Mouse (Mus musculus): ENCODE results near the gene Unc13d. TPM values are rescaled to one million over a fixed set of nuclear protein-coding genes. Genes with fewer than 3 reads are reported as not detected.

Gene Unc13d
- polyA plus RNA-seq, 1 experiment from 2014 or later = 1.5 TPM

DNA sequence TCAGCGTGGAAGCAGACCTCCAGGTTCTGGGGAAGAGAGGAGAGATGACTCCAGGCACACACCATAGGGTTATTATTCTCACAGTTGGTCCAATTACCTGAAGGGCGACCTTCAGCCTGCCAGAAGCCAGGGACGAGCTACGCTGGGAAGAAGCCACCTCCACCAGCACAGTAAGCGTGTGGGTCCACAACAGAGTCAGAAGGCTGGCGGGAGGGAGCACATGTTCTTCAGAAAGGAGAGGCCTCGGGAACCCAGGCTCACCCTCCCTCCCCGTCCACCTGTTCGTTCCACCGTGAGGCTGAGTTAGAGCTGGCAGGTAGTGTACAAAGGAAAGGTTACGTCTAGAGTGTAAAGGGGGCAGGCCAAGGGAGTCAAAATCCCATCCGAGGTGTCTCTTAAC is 12.4 kb downstream of the Unc13d start:
- Histone ChIP-seq H3K36me3 (peaks cover 23% of the 10 kb centered on the region), H3K9me3 (no peaks in the 10 kb centered on the region), H3K9ac (no peak overlapping the region), H3K27ac (no peak overlapping the region), H3K27me3 (no peaks in the 10 kb centered on the region), H3K4me2 (no peak overlapping the region), H3K4me3 (no peak overlapping the region), H3K4me1 (replicated peaks) (no peaks in the 10 kb centered on the region)
- no peak for ATAC-seq (ENCODE audit: low FRiP score)
- 87% methylated on average over 12 of the region's 12 CpGs for WGBS

- WGBS = 76% methylated on average over 23 of the region's 23 CpGs
- no peak overlapping the region for H3K4me3 ChIP-seq
- no peak overlapping the region for H3K27ac ChIP-seq
- no peaks in the 10 kb centered on the region for H3K9me3 ChIP-seq
- no peak for ATAC-seq (ENCODE audit: low FRiP score)
- H3K4me1 ChIP-seq (replicated peaks) = no peaks in the 10 kb centered on the region
- H3K9ac ChIP-seq = no peak overlapping the region
- H3K4me2 ChIP-seq = no peak overlapping the region
- peaks cover 33% of the 10 kb centered on the region for H3K36me3 ChIP-seq
- H3K27me3 ChIP-seq = no peaks in the 10 kb centered on the region
Measured at GRCm38 (mm10) chr11:116064187-116064867, 13.4 kb downstream of the Unc13d start.

GRCm38 (mm10) chr11:116063562-116063961 is 14.2 kb downstream of the Unc13d start:
- Histone ChIP-seq H3K36me3 (peaks cover 40% of the 10 kb centered on the region), H3K4me3 (no peak overlapping the region), H3K9me3 (no peaks in the 10 kb centered on the region), H3K27me3 (no peaks in the 10 kb centered on the region), H3K4me1 (replicated peaks) (no peaks in the 10 kb centered on the region), H3K27ac (no peak overlapping the region), H3K4me2 (no peak overlapping the region), H3K9ac (no peak overlapping the region)
- WGBS = 71% methylated on average over 13 of the region's 13 CpGs
- ATAC-seq (ENCODE audit: low FRiP score) = no peak

GRCm38 (mm10) chr11:116062521-116062920 is 15.2 kb downstream of the Unc13d start:
- WGBS = 49% methylated on average over 8 of the region's 8 CpGs
- Histone ChIP-seq H3K4me3 (no peak overlapping the region), H3K4me1 (replicated peaks) (no peaks in the 10 kb centered on the region), H3K4me2 (no peak overlapping the region), H3K27me3 (no peaks in the 10 kb centered on the region), H3K27ac (0 out of 2 replicates have a peak overlapping the region, but pooled peaks have one; percentile 30), H3K36me3 (peaks cover 51% of the 10 kb centered on the region), H3K9ac (no peak overlapping the region), H3K9me3 (no peaks in the 10 kb centered on the region)
- ATAC-seq (ENCODE audit: low FRiP score) = no peak

DNA sequence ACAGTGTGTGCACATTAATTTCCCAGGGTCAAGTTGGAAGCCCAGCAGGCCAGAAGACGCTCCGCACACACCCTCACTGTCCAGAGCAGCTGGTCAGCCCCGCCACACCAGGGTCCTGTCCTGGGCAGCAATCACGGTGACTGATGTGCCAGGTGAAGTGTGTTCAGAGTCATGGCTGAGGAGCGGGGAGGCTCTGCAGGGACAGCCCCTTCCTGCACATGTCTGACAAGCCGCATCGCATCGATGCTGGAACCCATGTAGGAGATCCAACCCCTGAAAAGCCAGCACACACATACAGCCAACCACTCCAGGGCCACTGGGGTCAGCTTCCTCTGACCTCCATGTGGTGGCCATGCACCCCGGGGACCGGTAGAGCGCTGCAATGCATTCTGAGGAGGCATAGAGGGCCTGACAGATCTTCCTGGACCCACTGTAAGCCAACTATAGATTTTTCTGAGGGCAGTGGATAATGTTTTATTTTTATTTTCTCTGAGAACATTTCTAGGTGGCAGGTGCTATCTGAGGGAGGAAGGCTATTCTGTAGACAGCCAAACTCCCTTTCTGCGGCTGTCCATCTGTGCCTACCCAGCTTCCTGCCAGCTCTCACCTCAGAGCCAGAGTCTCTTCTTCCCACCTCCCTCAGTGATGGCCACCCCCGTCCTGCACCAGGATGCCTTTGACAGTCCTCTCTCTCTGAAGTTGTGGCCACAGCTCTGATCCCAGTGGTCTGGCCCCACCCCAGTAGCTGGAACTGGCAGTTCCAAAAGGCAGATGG is 15.9 kb downstream of the Unc13d start:
- Histone ChIP-seq H3K9me3 (no peaks in the 10 kb centered on the region), H3K4me2 (no peak overlapping the region), H3K4me1 (replicated peaks) (no peaks in the 10 kb centered on the region), H3K9ac (no peak overlapping the region), H3K27me3 (no peaks in the 10 kb centered on the region), H3K27ac (no peak overlapping the region), H3K4me3 (no peak overlapping the region), H3K36me3 (peaks cover 58% of the 10 kb centered on the region)
- 86% methylated on average over 13 of the region's 13 CpGs for WGBS
- ATAC-seq (ENCODE audit: low FRiP score) = no peak

GRCm38 (mm10) chr11:116060596-116060995 is 17.2 kb downstream of the Unc13d start:
- Histone ChIP-seq H3K9ac (0 out of 2 replicates have a peak overlapping the region, but pooled peaks have one; percentile 19), H3K27ac (no peak overlapping the region), H3K4me1 (replicated peaks) (no peaks in the 10 kb centered on the region), H3K27me3 (no peaks in the 10 kb centered on the region), H3K36me3 (peaks cover 70% of the 10 kb centered on the region), H3K4me2 (no peak overlapping the region), H3K4me3 (no peak overlapping the region), H3K9me3 (no peaks in the 10 kb centered on the region)
- ATAC-seq (ENCODE audit: low FRiP score) = no peak
- 84% methylated on average over 9 of the region's 9 CpGs for WGBS

GRCm38 (mm10) chr11:116059691-116060025 is 18.1 kb downstream of the Unc13d start:
- Histone ChIP-seq H3K36me3 (peaks cover 79% of the 10 kb centered on the region), H3K4me2 (no peak overlapping the region), H3K27me3 (no peaks in the 10 kb centered on the region), H3K9ac (no peak overlapping the region), H3K4me3 (no peak overlapping the region), H3K4me1 (replicated peaks) (no peaks in the 10 kb centered on the region), H3K27ac (no peak overlapping the region), H3K9me3 (no peaks in the 10 kb centered on the region)
- no peak for ATAC-seq (ENCODE audit: low FRiP score)
- 95% methylated on average over 11 of the region's 11 CpGs for WGBS

- no peaks in the 10 kb centered on the region for H3K4me1 ChIP-seq (replicated peaks)
- no peak overlapping the region for H3K27ac ChIP-seq
- H3K27me3 ChIP-seq = no peaks in the 10 kb centered on the region
- no peak overlapping the region for H3K4me3 ChIP-seq
- no peak for ATAC-seq (ENCODE audit: low FRiP score)
- no peak overlapping the region for H3K4me2 ChIP-seq
- H3K9me3 ChIP-seq = no peaks in the 10 kb centered on the region
- H3K36me3 ChIP-seq = peaks cover 85% of the 10 kb centered on the region
- H3K9ac ChIP-seq = no peak overlapping the region
- WGBS = 96% methylated on average over 17 of the region's 17 CpGs
Measured at GRCm38 (mm10) chr11:116058868-116059690, 18.7 kb downstream of the Unc13d start.

DNA sequence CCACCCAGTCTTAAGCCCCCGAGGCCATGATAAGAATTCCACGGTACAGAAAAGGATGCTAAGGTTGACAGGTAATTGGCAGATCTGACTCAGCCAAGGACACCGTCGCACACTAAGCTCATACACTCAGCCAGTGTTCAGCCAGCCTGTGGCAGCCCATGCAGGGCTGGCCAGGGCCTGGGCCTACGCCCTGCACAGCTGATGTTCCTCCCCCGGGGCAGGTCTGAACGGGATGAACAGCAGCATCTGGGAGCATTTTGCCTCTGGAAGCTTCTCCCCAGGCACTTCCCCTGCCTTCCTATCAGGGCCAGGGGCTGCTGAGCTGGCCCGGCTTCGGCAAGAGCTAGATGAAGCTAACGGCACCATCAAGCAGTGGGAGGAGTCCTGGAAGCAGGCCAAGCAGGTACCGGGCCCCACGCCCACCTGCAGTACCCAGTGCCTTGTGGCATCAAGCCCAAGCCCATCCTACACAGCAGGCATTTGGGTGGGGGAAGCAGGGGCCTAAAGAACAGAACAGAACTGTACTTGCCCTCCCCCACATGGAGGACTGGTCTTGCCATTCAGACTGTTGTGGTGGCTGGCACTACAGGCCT is 19.6 kb downstream of the Unc13d start:
- H3K4me1 ChIP-seq (replicated peaks) = no peaks in the 10 kb centered on the region

GRCm38 (mm10) chr11:116057237-116057881 is 20.4 kb downstream of the Unc13d start:
- Histone ChIP-seq H3K36me3 (peaks cover 100% of the 10 kb centered on the region), H3K4me1 (replicated peaks) (no peaks in the 10 kb centered on the region), H3K4me3 (no peak overlapping the region), H3K9me3 (no peaks in the 10 kb centered on the region), H3K9ac (no peak overlapping the region), H3K27ac (no peak overlapping the region), H3K27me3 (no peaks in the 10 kb centered on the region), H3K4me2 (no peak overlapping the region)
- ATAC-seq (ENCODE audit: low FRiP score) = no peak
- WGBS = 92% methylated on average over 4 of the region's 4 CpGs

More for the DNA sequence above, 19.6 kb downstream of the Unc13d start:
- 85% methylated on average over 12 of the region's 12 CpGs for WGBS
- H3K9me3 ChIP-seq = no peaks in the 10 kb centered on the region
- peak overlapping the region; percentile 13; the same call in 1 of the 2 replicates for H3K9ac ChIP-seq
- no peak overlapping the region for H3K27ac ChIP-seq
- no peaks in the 10 kb centered on the region for H3K27me3 ChIP-seq
- no peak overlapping the region for H3K4me3 ChIP-seq
- no peak for ATAC-seq (ENCODE audit: low FRiP score)
- H3K36me3 ChIP-seq = peaks cover 95% of the 10 kb centered on the region
- no peak overlapping the region for H3K4me2 ChIP-seq

DNA sequence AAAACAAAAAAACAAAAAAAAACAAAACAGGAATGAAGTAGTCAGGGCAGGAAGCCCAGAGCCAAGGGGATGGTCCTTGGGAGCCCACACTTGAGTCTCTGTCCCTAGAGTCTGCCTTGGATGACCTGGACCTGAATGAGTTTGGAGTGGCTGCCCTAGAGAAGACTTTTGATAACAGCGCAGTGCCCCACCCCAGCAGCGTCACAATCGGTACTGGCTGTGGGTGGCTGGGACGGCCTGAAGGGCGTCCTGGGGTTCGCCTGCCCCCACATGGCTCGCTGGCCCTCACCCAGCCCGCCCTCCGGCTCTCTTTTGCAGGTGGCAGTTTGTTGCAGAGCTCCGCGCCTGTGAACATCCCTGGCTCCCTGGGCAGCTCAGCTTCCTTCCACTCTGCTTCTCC is 21.9 kb downstream of the Unc13d start:
- Histone ChIP-seq H3K27ac (no peak overlapping the region), H3K27me3 (no peaks in the 10 kb centered on the region), H3K4me1 (replicated peaks) (no peaks in the 10 kb centered on the region), H3K9ac (no peak overlapping the region), H3K9me3 (no peaks in the 10 kb centered on the region), H3K4me3 (no peak overlapping the region), H3K4me2 (no peak overlapping the region), H3K36me3 (peaks cover 97% of the 10 kb centered on the region)
- WGBS = 90% methylated on average over 11 of the region's 11 CpGs
- ATAC-seq (ENCODE audit: low FRiP score) = no peak
